Mouse (Mus musculus): Measurements from ENCODE around the gene Rnf19b.

The Rnf19b gene

GRCm38 (mm10) chr4:129119708-129120107 lies 61.6 kb downstream of the Rnf19b start:
- DNase-seq (ENCODE audit: low spot score): no peak

- peak; percentile 44 for DNase-seq (ENCODE audit: low spot score)
Observed at GRCm38 (mm10) chr4:129120520-129121445, 62.7 kb downstream of the Rnf19b start.

- DNase-seq (ENCODE audit: low spot score): no peak
Observed at GRCm38 (mm10) chr4:129121569-129122086, 63.6 kb downstream of the Rnf19b start, which contains the start of gene Hpca. TSS of gene Hpca (minus strand) at chr4:129122036.

GRCm38 (mm10) chr4:129122107-129122506 lies 64.0 kb downstream of the Rnf19b start:
- DNase-seq (ENCODE audit: low spot score): no peak

GRCm38 (mm10) chr4:129122719-129123118 lies 64.6 kb downstream of the Rnf19b start:
- no peak for DNase-seq (ENCODE audit: low spot score)

- DNase-seq (ENCODE audit: low spot score): no peak
Observed at GRCm38 (mm10) chr4:129124652-129125146, 66.6 kb downstream of the Rnf19b start.

GRCm38 (mm10) chr4:129125736-129126451 lies 67.8 kb downstream of the Rnf19b start:
- DNase-seq (ENCODE audit: low spot score): no peak

- no peak for DNase-seq (ENCODE audit: low spot score)
Observed at GRCm38 (mm10) chr4:129128582-129129338, 70.7 kb downstream of the Rnf19b start.

- no peak for DNase-seq (ENCODE audit: low spot score)
Observed at GRCm38 (mm10) chr4:129129387-129129786, 71.3 kb downstream of the Rnf19b start.

GRCm38 (mm10) chr4:129130149-129130548 lies 72.1 kb downstream of the Rnf19b start:
- DNase-seq (ENCODE audit: low spot score): no peak

GRCm38 (mm10) chr4:129130755-129131303 lies 72.8 kb downstream of the Rnf19b start:
- no peak for DNase-seq (ENCODE audit: low spot score)

GRCm38 (mm10) chr4:129134799-129135585 lies 76.9 kb downstream of the Rnf19b start:
- DNase-seq (ENCODE audit: low spot score): no peak
